Mouse (Mus musculus) cerebellum, adult (tissue): ENCODE measurements around the gene Ankrd34a.

ENCODE experiments used
- ATAC-seq: cut with Nextera tagmentation; 2 replicates; pipeline ENCODE4 v1.9.2; 2017; ENCODE audit warnings: mild to moderate bottlenecking, moderate library complexity, mixed read lengths; ENCODE audit not compliant: insufficient number of reproducible peaks, low FRiP score, low TSS enrichment

The Ankrd34a gene

GRCm38 (mm10) chr3:96596228-96596707 lies at the start of gene Ankrd34a:
Ankrd34a (plus strand) TSS chr3:96596636.
- peak; percentile 28; the same call in 1 of the 2 replicates for ATAC-seq

- ATAC-seq, result no peak
These were observed 49.6 kb upstream of the Ankrd34a start for GRCm38 (mm10) chr3:96546880-96547279.

- peak; percentile 61; the same call in 1 of the 2 replicates for ATAC-seq
These were observed 49.0 kb upstream of the Ankrd34a start for GRCm38 (mm10) chr3:96547389-96547960.

GRCm38 (mm10) chr3:96548824-96549223 lies 47.6 kb upstream of the Ankrd34a start:
- no peak for ATAC-seq

GRCm38 (mm10) chr3:96549346-96549745 lies 47.1 kb upstream of the Ankrd34a start:
- no peak for ATAC-seq

- ATAC-seq, result no peak
These were observed 45.2 kb upstream of the Ankrd34a start for GRCm38 (mm10) chr3:96551203-96551602.

- no peak for ATAC-seq
These were observed 44.5 kb upstream of the Ankrd34a start for GRCm38 (mm10) chr3:96551890-96552289.

GRCm38 (mm10) chr3:96553601-96554000 lies 42.8 kb upstream of the Ankrd34a start:
- ATAC-seq, result no peak

- no peak for ATAC-seq
These were observed 42.2 kb upstream of the Ankrd34a start for GRCm38 (mm10) chr3:96554251-96554650.

- ATAC-seq, result no peak
These were observed 41.3 kb upstream of the Ankrd34a start for GRCm38 (mm10) chr3:96555041-96555596.

GRCm38 (mm10) chr3:96555999-96556614 lies 40.3 kb upstream of the Ankrd34a start:
- ATAC-seq, result no peak

- ATAC-seq, result no peak
These were observed 39.5 kb upstream of the Ankrd34a start for GRCm38 (mm10) chr3:96556651-96557635.

- ATAC-seq, result peak; percentile 99
These were observed 38.7 kb upstream of the Ankrd34a start, which contains the start of gene Txnip for GRCm38 (mm10) chr3:96557694-96558093. Txnip (plus strand) TSS chr3:96557957.

- ATAC-seq, result no peak
These were observed 38.3 kb upstream of the Ankrd34a start for GRCm38 (mm10) chr3:96558159-96558558.

- no peak for ATAC-seq
These were observed 37.7 kb upstream of the Ankrd34a start for GRCm38 (mm10) chr3:96558668-96559196.

GRCm38 (mm10) chr3:96559398-96559910 lies 37.0 kb upstream of the Ankrd34a start:
- ATAC-seq, result no peak

- ATAC-seq, result no peak
These were observed 36.3 kb upstream of the Ankrd34a start for GRCm38 (mm10) chr3:96559911-96560850.

GRCm38 (mm10) chr3:96560881-96561668 lies 35.4 kb upstream of the Ankrd34a start:
- ATAC-seq, result no peak
